Mouse (Mus musculus) embryonic facial prominence, embryonic 14.5 days (tissue): ENCODE measurements at regions not wholly inside any gene's neighbourhood (a gene's known extent, or its start where the extent isn't known, plus 50 kb on each side); places are given as distances from the start of the nearest gene placed in this dataset.
A peak's percentile ranks its signal among the peaks of the same experiment; 100 is the strongest.

Source experiments
- ATAC-seq: fragments of 200-750 bp; cut with Nextera tagmentation; 2 replicates; pipeline ENCODE4 v1.8.0; 2017; ENCODE audit warnings: low read depth, moderate number of reproducible peaks, moderate TSS enrichment
- DNase-seq: peaks from one replicate; pipeline ENCODE4 v3.0.0-alpha.2; 2015; ENCODE audit warnings: low spot score
- H3K27ac ChIP-seq: fragments of 300-500 bp; sonication (generic); replicated peaks from 2 replicates; pipeline ENCODE4 v1.5.1; 2014; ENCODE audit warnings: low read depth, mild to moderate bottlenecking, low read length, moderate library complexity
- H3K27me3 ChIP-seq: fragments of 300-500 bp; sonication (generic); replicated peaks from 2 replicates; pipeline ENCODE4 v1.6.1; 2014; ENCODE audit warnings: low read length; ENCODE audit not compliant: control insufficient read depth, insufficient read depth
- H3K36me3 ChIP-seq: fragments of 300-500 bp; sonication (generic); 2 replicates; pipeline ENCODE4 v1.6.1; 2014; ENCODE audit warnings: low read length, mixed read lengths; ENCODE audit not compliant: control insufficient read depth, insufficient read depth
- H3K4me1 ChIP-seq: fragments of 300-500 bp; sonication (generic); 2 replicates; pipeline ENCODE4 v1.6.1; 2014; ENCODE audit warnings: antibody characterized with exemption, low read length; ENCODE audit not compliant: control insufficient read depth, insufficient read depth
- H3K4me2 ChIP-seq: fragments of 300-500 bp; sonication (generic); 2 replicates; pipeline ENCODE4 v1.6.1; 2014; ENCODE audit warnings: low read depth, mild to moderate bottlenecking, low read length, moderate library complexity, mixed read lengths
- H3K4me3 ChIP-seq: fragments of 300-500 bp; sonication (generic); 2 replicates; pipeline ENCODE4 v1.5.1; 2014; ENCODE audit warnings: low read depth, mild to moderate bottlenecking, low read length
- H3K9ac ChIP-seq: fragments of 300-500 bp; sonication (generic); 2 replicates; pipeline ENCODE4 v1.6.1; 2014; ENCODE audit warnings: low read depth, mild to moderate bottlenecking, low read length, moderate library complexity, mixed read lengths
- H3K9me3 ChIP-seq: fragments of 300-500 bp; sonication (generic); 2 replicates; pipeline ENCODE4 v1.6.1; 2016; ENCODE audit warnings: low read length; ENCODE audit not compliant: control insufficient read depth
- WGBS: fragments of 180-500 bp; shearing (Covaris S2); extraction: QIAGEN DNeasy Blood & Tissue Kit; methylation state at CpG from one replicate; pipeline ENCODE4 v1.1.7; 2014; 5-methylcytosine and 5-hydroxymethylcytosine counted together

GRCm38 (mm10) chr2:133754088-133754487 lies 202.1 kb downstream of the Bmp2 start:
- Histone ChIP-seq H3K4me1 (no peaks in the 10 kb centered on the region), H3K4me2 (no peak overlapping the region), H3K9ac (no peak overlapping the region), H3K36me3 (no peaks in the 10 kb centered on the region), H3K4me3 (no peak overlapping the region), H3K27ac (no peak overlapping the region), H3K27me3 (no peaks in the 10 kb centered on the region), H3K9me3 (no peaks in the 10 kb centered on the region)
- no peak for ATAC-seq
- WGBS: 74% methylated on average over 3 of the region's 3 CpGs
- no peak for DNase-seq

- no peaks in the 10 kb centered on the region for H3K27me3 ChIP-seq
- no peak overlapping the region for H3K9ac ChIP-seq
- no peak overlapping the region for H3K27ac ChIP-seq
- H3K4me2 ChIP-seq: no peak overlapping the region
- no peaks in the 10 kb centered on the region for H3K36me3 ChIP-seq
- H3K4me3 ChIP-seq: no peak overlapping the region
- no peaks in the 10 kb centered on the region for H3K9me3 ChIP-seq
- 65% methylated on average over 7 of the region's 7 CpGs for WGBS
- ATAC-seq (no peak), DNase-seq (peak; percentile 76)
- H3K4me1 ChIP-seq: no peaks in the 10 kb centered on the region
These were observed 209.5 kb downstream of the Bmp2 start for GRCm38 (mm10) chr2:133761496-133761895.

GRCm38 (mm10) chr2:133768546-133768945 lies 216.6 kb downstream of the Bmp2 start:
- H3K4me1 ChIP-seq: no peaks in the 10 kb centered on the region
- no peak overlapping the region for H3K9ac ChIP-seq
- ATAC-seq (no peak), DNase-seq (no peak)
- H3K27ac ChIP-seq: no peak overlapping the region
- H3K36me3 ChIP-seq: no peaks in the 10 kb centered on the region
- H3K27me3 ChIP-seq: no peaks in the 10 kb centered on the region
- H3K4me3 ChIP-seq: no peak overlapping the region
- H3K4me2 ChIP-seq: no peak overlapping the region
- 93% methylated on average over 1 of the region's 1 CpGs for WGBS
- H3K9me3 ChIP-seq: no peaks in the 10 kb centered on the region

GRCm38 (mm10) chr2:133783588-133784342 lies 231.8 kb downstream of the Bmp2 start:
- no peaks in the 10 kb centered on the region for H3K36me3 ChIP-seq
- ATAC-seq (no peak), DNase-seq (no peak)
- H3K9ac ChIP-seq: no peak overlapping the region
- WGBS: 66% methylated on average over 7 of the region's 7 CpGs
- no peaks in the 10 kb centered on the region for H3K27me3 ChIP-seq
- no peaks in the 10 kb centered on the region for H3K9me3 ChIP-seq
- H3K4me3 ChIP-seq: no peak overlapping the region
- no peak overlapping the region for H3K4me2 ChIP-seq
- H3K27ac ChIP-seq: no peak overlapping the region
- H3K4me1 ChIP-seq: no peaks in the 10 kb centered on the region

GRCm38 (mm10) chr2:133791031-133791430 lies 239.1 kb downstream of the Bmp2 start:
- WGBS: 41% methylated on average over 1 of the region's 1 CpGs
- H3K9me3 ChIP-seq: no peaks in the 10 kb centered on the region
- H3K36me3 ChIP-seq: no peaks in the 10 kb centered on the region

GRCm38 (mm10) chr2:133793293-133793692 lies 241.3 kb downstream of the Bmp2 start:
- WGBS: 34% methylated on average over 2 of the region's 2 CpGs
- Histone ChIP-seq H3K27ac (no peak overlapping the region), H3K4me3 (no peak overlapping the region), H3K4me1 (no peaks in the 10 kb centered on the region), H3K9ac (no peak overlapping the region), H3K9me3 (no peaks in the 10 kb centered on the region), H3K36me3 (no peaks in the 10 kb centered on the region), H3K27me3 (no peaks in the 10 kb centered on the region), H3K4me2 (no peak overlapping the region)
- DNase-seq (peak; percentile 33), ATAC-seq (no peak)

More at GRCm38 (mm10) chr2:133791031-133791430, 239.1 kb downstream of the Bmp2 start:
- H3K9ac ChIP-seq: no peak overlapping the region
- no peaks in the 10 kb centered on the region for H3K4me1 ChIP-seq
- DNase-seq (no peak), ATAC-seq (no peak)
- H3K4me2 ChIP-seq: no peak overlapping the region
- no peaks in the 10 kb centered on the region for H3K27me3 ChIP-seq
- H3K27ac ChIP-seq: no peak overlapping the region
- no peak overlapping the region for H3K4me3 ChIP-seq

- no peak for DNase-seq
- Histone ChIP-seq H3K27ac (no peak overlapping the region), H3K9me3 (no peaks in the 10 kb centered on the region), H3K36me3 (no peaks in the 10 kb centered on the region), H3K27me3 (no peaks in the 10 kb centered on the region), H3K4me3 (no peak overlapping the region), H3K4me1 (no peaks in the 10 kb centered on the region), H3K4me2 (no peak overlapping the region), H3K9ac (no peak overlapping the region)
- no peak for ATAC-seq
- WGBS: 31% methylated on average over 3 of the region's 3 CpGs
These were observed 250.7 kb downstream of the Bmp2 start for GRCm38 (mm10) chr2:133802666-133803065.

GRCm38 (mm10) chr2:133821418-133821817 lies 269.5 kb downstream of the Bmp2 start:
- no peaks in the 10 kb centered on the region for H3K9me3 ChIP-seq
- 81% methylated on average over 4 of the region's 4 CpGs for WGBS
- H3K9ac ChIP-seq: no peak overlapping the region
- no peak overlapping the region for H3K4me2 ChIP-seq
- DNase-seq (no peak), ATAC-seq (no peak)
- no peaks in the 10 kb centered on the region for H3K36me3 ChIP-seq
- H3K4me1 ChIP-seq: no peaks in the 10 kb centered on the region
- no peak overlapping the region for H3K4me3 ChIP-seq
- H3K27ac ChIP-seq: no peak overlapping the region
- H3K27me3 ChIP-seq: no peaks in the 10 kb centered on the region

- Histone ChIP-seq H3K4me1 (no peaks in the 10 kb centered on the region), H3K27ac (no peak overlapping the region), H3K9ac (no peak overlapping the region), H3K4me2 (no peak overlapping the region), H3K4me3 (no peak overlapping the region), H3K9me3 (no peaks in the 10 kb centered on the region), H3K36me3 (no peaks in the 10 kb centered on the region), H3K27me3 (no peaks in the 10 kb centered on the region)
- DNase-seq (no peak), ATAC-seq (no peak)
- 85% methylated on average over 1 of the region's 1 CpGs for WGBS
These were observed 277.4 kb downstream of the Bmp2 start for GRCm38 (mm10) chr2:133829406-133829805.
